Mouse (Mus musculus): Measurements from ENCODE around the gene Ccdc117. TPM values are rescaled to one million over a fixed set of nuclear protein-coding genes. Genes with fewer than 3 reads are reported as not detected.

Gene Ccdc117
- polyA plus RNA-seq, 1 experiment from 2014 or later: 13.0 TPM

DNA sequence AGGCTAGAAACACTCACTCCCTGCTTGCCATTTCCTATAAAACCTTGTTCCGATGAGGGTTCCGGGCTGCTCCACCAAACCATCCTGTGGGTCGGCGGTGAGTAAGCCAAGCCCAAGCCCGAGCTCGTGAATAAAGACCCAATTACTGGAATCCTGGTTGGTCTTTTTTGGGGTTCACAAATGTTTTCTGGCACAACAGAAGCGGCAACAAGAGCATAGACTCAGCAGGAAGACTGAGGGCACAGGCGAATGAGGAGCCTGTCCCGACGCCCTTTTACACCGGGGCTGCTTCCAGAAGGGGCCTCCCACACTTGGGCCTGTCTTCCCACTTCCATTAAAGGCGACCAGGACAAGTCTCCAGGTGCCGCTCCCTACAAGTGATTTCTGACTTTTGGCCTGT is 59.4 kb downstream of the Ccdc117 start:
- no peaks in the 10 kb centered on the region for H3K4me1 ChIP-seq (ENCODE audit: control insufficient read depth, insufficient read depth, low read length)
- no peak for ATAC-seq (replicated peaks; ENCODE audit: extremely low read depth, insufficient read depth, low FRiP score)
- no peak overlapping the region for H3K4me3 ChIP-seq (ENCODE audit: low read length)
- H3K27me3 ChIP-seq (ENCODE audit: control insufficient read depth, insufficient read depth, low read length): no peaks in the 10 kb centered on the region
- WGBS: 81% methylated on average over 13 of the region's 13 CpGs
- no peak overlapping the region for H3K9ac ChIP-seq (ENCODE audit: low read length)
- no peaks in the 10 kb centered on the region for H3K36me3 ChIP-seq (ENCODE audit: control insufficient read depth, insufficient read depth)
- H3K4me2 ChIP-seq (ENCODE audit: low read depth, low read length): no peak overlapping the region
- H3K9me3 ChIP-seq (replicated peaks; ENCODE audit: control insufficient read depth, low read length): no peaks in the 10 kb centered on the region
- no peak overlapping the region for H3K27ac ChIP-seq (ENCODE audit: low read length)

Other genes with a start within 250 kb of the Ccdc117 start
- gene Znrf3, start 97.3 kb downstream of the Ccdc117 start, polyA plus RNA-seq (2015; fragmentation: Nextera tagmentation; extraction: Ambion mirVana): 6.5 and 7.3 TPM in 2 replicates
- gene Xbp1, start 21.5 kb downstream of the Ccdc117 start, polyA plus RNA-seq (2015; fragmentation: Nextera tagmentation; extraction: Ambion mirVana): 135 and 151 TPM in 2 replicates
- 0.17 TPM in 1 of 2 replicates, not detected in the other for gene Ankrd36, start 27.5 kb upstream of the Ccdc117 start, polyA plus RNA-seq (2015; fragmentation: Nextera tagmentation; extraction: Ambion mirVana)
- gene Mrps24, start 173.5 kb upstream of the Ccdc117 start, polyA plus RNA-seq (2015; fragmentation: Nextera tagmentation; extraction: Ambion mirVana): 197 and 201 TPM in 2 replicates
- gene Urgcp, start 220.2 kb upstream of the Ccdc117 start, polyA plus RNA-seq (2015; fragmentation: Nextera tagmentation; extraction: Ambion mirVana): 39.3 and 42.2 TPM in 2 replicates
- 82.8 and 86.7 TPM in 2 replicates for gene Dbnl, start 246.3 kb upstream of the Ccdc117 start, polyA plus RNA-seq (2015; fragmentation: Nextera tagmentation; extraction: Ambion mirVana)